Mouse (Mus musculus) induced T-regulatory cell, adult 2 months (primary cell): Measurements from ENCODE around the gene Pi16.

Experiments used
- DNase-seq: peaks from one replicate; pipeline ENCODE4 v3.0.0-alpha.2; 2012; ENCODE audit warnings: low read depth

Gene Pi16

GRCm38 (mm10) chr17:29304376-29305057, 13.0 kb upstream of the Pi16 start:
- DNase-seq: peak; percentile 75

GRCm38 (mm10) chr17:29305058-29305806, 12.2 kb upstream of the Pi16 start:
- DNase-seq: no peak

- DNase-seq: peak; percentile 34
These were observed 11.6 kb upstream of the Pi16 start for GRCm38 (mm10) chr17:29305871-29306270.

GRCm38 (mm10) chr17:29310056-29310623, 7.3 kb upstream of the Pi16 start:
- no peak for DNase-seq

- no peak for DNase-seq
These were observed 5.9 kb upstream of the Pi16 start for GRCm38 (mm10) chr17:29311602-29312001.

- DNase-seq: no peak
These were observed 5.4 kb upstream of the Pi16 start for GRCm38 (mm10) chr17:29312082-29312481.

- peak; percentile 68 for DNase-seq
These were observed 4.2 kb upstream of the Pi16 start for GRCm38 (mm10) chr17:29313300-29313699.

- DNase-seq: no peak
These were observed 1.6 kb upstream of the Pi16 start for GRCm38 (mm10) chr17:29315672-29316465.

- no peak for DNase-seq
These were observed 589 bp upstream of the Pi16 start for GRCm38 (mm10) chr17:29316891-29317290.

GRCm38 (mm10) chr17:29318731-29319250, 1.3 kb downstream of the Pi16 start:
- DNase-seq: no peak

GRCm38 (mm10) chr17:29319476-29319875, 2.0 kb downstream of the Pi16 start:
- DNase-seq: no peak

- DNase-seq: no peak
These were observed 2.6 kb downstream of the Pi16 start for GRCm38 (mm10) chr17:29319881-29320639.

GRCm38 (mm10) chr17:29321765-29322602, 4.5 kb downstream of the Pi16 start:
- no peak for DNase-seq

GRCm38 (mm10) chr17:29322603-29322962, 5.1 kb downstream of the Pi16 start:
- no peak for DNase-seq

GRCm38 (mm10) chr17:29323625-29324024, 6.1 kb downstream of the Pi16 start:
- no peak for DNase-seq

GRCm38 (mm10) chr17:29325831-29326230, 8.4 kb downstream of the Pi16 start:
- DNase-seq: no peak

GRCm38 (mm10) chr17:29326531-29327529, 9.3 kb downstream of the Pi16 start:
- DNase-seq: no peak

GRCm38 (mm10) chr17:29327691-29328090, 10.2 kb downstream of the Pi16 start:
- DNase-seq: no peak

- no peak for DNase-seq
These were observed 12.7 kb downstream of the Pi16 start for GRCm38 (mm10) chr17:29330221-29330620.
